Comparison of ENCODE assay signal across 12 mouse cellular contexts in genomic region chrX:97924361-97924760, GRCm38 (mm10).
"Had no signal": no experiment of that assay in that cellular context is flagged by ENCODE, and none has a peak within 500 bp of the region (broad histone marks: within the 10 kb centered on the region; RNA-seq: fewer than 3 reads in every experiment).

No protein-coding gene starts in this region.

- H3K9ac ChIP-seq: limb, embryonic 12.5 days; liver, embryonic 13.5 days; liver, postnatal 0 days; midbrain, embryonic 13.5 days; neural tube, embryonic 15.5 days had no signal

- H3K4me3 ChIP-seq: layer of hippocampus, adult 2 months; limb, embryonic 12.5 days; liver, embryonic 13.5 days; midbrain, embryonic 13.5 days; neural tube, embryonic 15.5 days had no signal

- H3K36me3 ChIP-seq: limb, embryonic 12.5 days; liver, embryonic 13.5 days; midbrain, embryonic 13.5 days; neural tube, embryonic 15.5 days had no signal

- H3K27me3 ChIP-seq: limb, embryonic 12.5 days; liver, embryonic 13.5 days; midbrain, embryonic 13.5 days; neural tube, embryonic 15.5 days had no signal

- DNase-seq: liver; liver, embryonic 13.5 days; liver, postnatal 0 days; right cerebral cortex, adult 18-20 months; right cerebral cortex, postnatal 25 days; thymus, adult 2 months; thymus, postnatal 25 days had no signal

- H3K4me1 ChIP-seq: limb, embryonic 12.5 days; liver, embryonic 13.5 days; midbrain, embryonic 13.5 days; neural tube, embryonic 15.5 days had no signal

- H3K27ac ChIP-seq: layer of hippocampus, adult 2 months; limb, embryonic 12.5 days; liver, embryonic 13.5 days; midbrain, embryonic 13.5 days; neural tube, embryonic 15.5 days; stomach, postnatal 0 days had no signal
